In genomic region chr9:50698418-50699409, GRCm38 (mm10) we compare ENCODE assay signal across 8 mouse cellular contexts. TPM values are rescaled to one million over a fixed set of nuclear protein-coding genes. Genes with fewer than 3 reads are reported as not detected.
DNase-seq lines count a peak whose midpoint lies in the region; ATAC-seq and TF ChIP-seq lines count a peak whose summit lies in the region.

No protein-coding gene starts in this region.

- no peaks in the 10 kb centered on the region for H3K79me2 ChIP-seq in CH12.LX (replicated peaks; ENCODE audit: control insufficient read depth, extremely low read depth, insufficient read depth, poor library complexity, severe bottlenecking)

- no peaks in the 10 kb centered on the region for H3K36me3 ChIP-seq in CH12.LX (replicated peaks in 1 of 2; ENCODE audit: control insufficient read depth in 1 of 2, insufficient read depth in 1 of 2, low read length in 1 of 2)
- H3K36me3 ChIP-seq in forebrain, embryonic 12.5 days (replicated peaks) = peaks cover 9% of the 10 kb centered on the region; the same call in 1 of the 2 replicates
- H3K36me3 ChIP-seq in hindbrain, embryonic 10.5 days = peaks cover 28% of the 10 kb centered on the region
- no peaks in the 10 kb centered on the region for H3K36me3 ChIP-seq in lung, postnatal 0 days (ENCODE audit: insufficient read depth, low read length)

- ATAC-seq in forebrain, embryonic 12.5 days (ENCODE audit: low FRiP score) = peak; percentile 52
- peak; percentile 5; the same call in 1 of the 2 replicates for ATAC-seq in lung, postnatal 0 days

- dilution Hi-C loops in CH12.LX (cut with MboI; ENCODE audit: extremely low pct_ligation_motif_present, extremely low pct_unique_long_range_greater_than_20kb, low sequenced_read_pairs) = no loop called here

- H3K27ac ChIP-seq in CH12.LX (ENCODE audit: insufficient read depth, low read depth) = no peak overlapping the region
- H3K27ac ChIP-seq in forebrain, embryonic 12.5 days = no peak overlapping the region
- H3K27ac ChIP-seq in hindbrain, embryonic 10.5 days = peak overlapping the region; percentile 78
- no peak overlapping the region for H3K27ac ChIP-seq in lung, postnatal 0 days (ENCODE audit: low read length)

- TF ChIP-seq RAD21 in CH12.LX (IDR thresholded peaks at IDR 0.05; ENCODE audit: low read depth, low read length) = no peak

- no peak for DNase-seq in CH12.LX (ENCODE audit: extremely low read depth)
- DNase-seq in brain, adult 2 months (ENCODE audit: low read depth, low spot score) = peak; percentile 82
- DNase-seq in hindbrain, embryonic 10.5 days (ENCODE audit: low spot score) = peak; percentile 58
- peak; percentile 49 to 67 for DNase-seq in layer of hippocampus, postnatal 25 days (ENCODE audit: extremely low spot score in 1 of 2, low spot score in 1 of 2)
- DNase-seq in lung, postnatal 0 days (ENCODE audit: low spot score) = peak; percentile 34
- DNase-seq in retina, adult 2 months (ENCODE audit: low read depth, low spot score) = peak; percentile 37
- no peak for DNase-seq in spleen, postnatal 4 days (ENCODE audit: low spot score in 2 of 2)

- no peak overlapping the region for H3K9ac ChIP-seq in CH12.LX (ENCODE audit: insufficient read depth, low read depth)
- H3K9ac ChIP-seq in forebrain, embryonic 12.5 days = peak overlapping the region; percentile 75
- H3K9ac ChIP-seq in lung, postnatal 0 days (replicated peaks; ENCODE audit: low read depth) = peak overlapping the region; percentile 48

- in situ Hi-C loops in CH12.LX (cut with MboI; ENCODE audit: low pct_ligation_motif_present, low pct_unique_long_range_greater_than_20kb, low sequenced_read_pairs) = no loop called here

- WGBS in forebrain, embryonic 12.5 days = under 1% methylated on average over 70 of the region's 70 CpGs
- under 1% methylated on average over 70 of the region's 70 CpGs for WGBS in hindbrain, embryonic 10.5 days
- under 1% methylated on average over 50 of the region's 70 CpGs for WGBS in lung, postnatal 0 days

- H3K4me1 ChIP-seq in CH12.LX (ENCODE audit: control insufficient read depth in 1 of 2, insufficient read depth in 2 of 2) = peaks cover 2 to 5% of the 10 kb centered on the region in 2 experiments; a peak in 3 of 4 replicates
- H3K4me1 ChIP-seq in forebrain, embryonic 12.5 days = peaks cover 35% of the 10 kb centered on the region
- peaks cover 43% of the 10 kb centered on the region for H3K4me1 ChIP-seq in hindbrain, embryonic 10.5 days (replicated peaks)
- peaks cover 10% of the 10 kb centered on the region; the same call in 1 of the 2 replicates for H3K4me1 ChIP-seq in lung, postnatal 0 days (ENCODE audit: insufficient read depth, low read depth, low read length)

- H3K27me3 ChIP-seq in CH12.LX (replicated peaks) = peaks cover 47% of the 10 kb centered on the region
- peaks cover 32% of the 10 kb centered on the region for H3K27me3 ChIP-seq in forebrain, embryonic 12.5 days
- H3K27me3 ChIP-seq in hindbrain, embryonic 10.5 days (ENCODE audit: insufficient read depth, poor library complexity, severe bottlenecking) = peaks cover 39% of the 10 kb centered on the region
- H3K27me3 ChIP-seq in lung, postnatal 0 days (replicated peaks; ENCODE audit: insufficient read depth, low read length) = no peaks in the 10 kb centered on the region; the same call in 1 of the 2 replicates

- peak overlapping the region; percentile 48 for H3K4me2 ChIP-seq in CH12.LX (ENCODE audit: insufficient read depth, low read depth, poor library complexity, severe bottlenecking)
- peak overlapping the region; percentile 100 for H3K4me2 ChIP-seq in forebrain, embryonic 12.5 days
- peak overlapping the region; percentile 95 for H3K4me2 ChIP-seq in lung, postnatal 0 days (replicated peaks; ENCODE audit: low read depth, low read length)

- no peak for TF ChIP-seq POLR2A in CH12.LX (IDR thresholded peaks at IDR 0.05; ENCODE audit: low read depth, low read length)

- TF ChIP-seq CTCF in CH12.LX (conservative IDR thresholded peaks at IDR 0.05 in 1 of 2, IDR thresholded peaks at IDR 0.05 in 1 of 2; ENCODE audit: low read depth in 2 of 2, low read length in 2 of 2) = no peak
- 0 out of 2 replicates have a peak, but pooled peaks have one; percentile 14 for TF ChIP-seq CTCF in lung, postnatal 0 days (IDR thresholded peaks at IDR 0.05)

- H3K9me3 ChIP-seq in CH12.LX (replicated peaks; ENCODE audit: low read length) = no peaks in the 10 kb centered on the region
- H3K9me3 ChIP-seq in forebrain, embryonic 12.5 days = no peaks in the 10 kb centered on the region
- H3K9me3 ChIP-seq in hindbrain, embryonic 10.5 days = no peaks in the 10 kb centered on the region
- no peaks in the 10 kb centered on the region for H3K9me3 ChIP-seq in lung, postnatal 0 days (ENCODE audit: low read length)

- H3K4me3 ChIP-seq in CH12.LX (replicated peaks in 1 of 3; ENCODE audit: low read depth in 2 of 3, low read length in 2 of 3, poor library complexity in 1 of 3) = peak overlapping the region in 2 of 3 experiments; percentile 17 to 29
- peak overlapping the region; percentile 60 for H3K4me3 ChIP-seq in forebrain, embryonic 12.5 days (replicated peaks)
- H3K4me3 ChIP-seq in hindbrain, embryonic 10.5 days = peak overlapping the region; percentile 68
- H3K4me3 ChIP-seq in lung, postnatal 0 days (ENCODE audit: low read depth, low read length) = peak overlapping the region; percentile 58

- TF ChIP-seq EP300 in CH12.LX (IDR thresholded peaks at IDR 0.05; ENCODE audit: low read length) = no peak
- TF ChIP-seq EP300 in lung, postnatal 0 days (IDR thresholded peaks at IDR 0.05) = no peak

TF ChIP-seq in CH12.LX, 34 proteins besides CTCF, POLR2A, EP300 and RAD21:
- TF ChIP-seq UBTF (IDR thresholded peaks at IDR 0.05; ENCODE audit: low read depth, low read length) = peak; percentile 66; the same call in 1 of the 2 replicates
- no peak for TF ChIP-seq NELFE (IDR thresholded peaks at IDR 0.05; ENCODE audit: low read depth, low read length)
TF ChIP-seq in CH12.LX: peak in this region for 1.

RNA-seq across cellular contexts. Expression of gene Dlat, which starts 39.1 kb away (rescaled TPM):
- total RNA-seq in CH12.LX (2012; rRNA removed) (45.2 and 49.6 TPM in 2 replicates), CH12.LX (2014; rRNA removed) (67.5 and 81.5 TPM in 2 replicates)
- polyA plus RNA-seq in CH12.LX (2012; ENCODE audit: insufficient read length, low read depth) = 53.4 and 55.7 TPM in 2 replicates
- polyA plus RNA-seq in forebrain, embryonic 12.5 days (2016; fragmentation: Nextera tagmentation; extraction: Ambion mirVana) = 43.4 and 48.3 TPM in 2 replicates
- polyA plus RNA-seq in hindbrain, embryonic 10.5 days (2016; fragmentation: Nextera tagmentation; extraction: Ambion mirVana) = 43.9 and 53.9 TPM in 2 replicates
- total RNA-seq in layer of hippocampus, postnatal 25 days (2021) = 100 to 1,000 TPM; 137 to 141 TPM
- polyA plus RNA-seq in lung, postnatal 0 days (2015; fragmentation: Nextera tagmentation; extraction: Ambion mirVana) = 27.2 and 30.0 TPM in 2 replicates

RNA-seq across cellular contexts. Expression of gene Dixdc1, which starts 40.6 kb away (rescaled TPM):
- total RNA-seq in CH12.LX (2012; rRNA removed) (0.04 and 0.13 TPM in 2 replicates), CH12.LX (2014; rRNA removed) (0.15 and 0.23 TPM in 2 replicates)
- 0.19 and 0.21 TPM in 2 replicates for polyA plus RNA-seq in CH12.LX (2012; ENCODE audit: insufficient read length, low read depth)
- polyA plus RNA-seq in forebrain, embryonic 12.5 days (2016; fragmentation: Nextera tagmentation; extraction: Ambion mirVana) = 18.2 and 18.6 TPM in 2 replicates
- 21.4 and 21.8 TPM in 2 replicates for polyA plus RNA-seq in hindbrain, embryonic 10.5 days (2016; fragmentation: Nextera tagmentation; extraction: Ambion mirVana)
- total RNA-seq in layer of hippocampus, postnatal 25 days (2021) = 10 to 100 TPM; 83.7 to 91.2 TPM
- polyA plus RNA-seq in lung, postnatal 0 days (2015; fragmentation: Nextera tagmentation; extraction: Ambion mirVana) = 5.4 and 7.5 TPM in 2 replicates

RNA-seq across cellular contexts. Expression of gene 2310030G06Rik, which starts 47.6 kb away (rescaled TPM):
- total RNA-seq in CH12.LX (2012; rRNA removed) (not detected in 2 replicates), CH12.LX (2014; rRNA removed) (not detected in 2 replicates)
- not detected in 2 replicates for polyA plus RNA-seq in CH12.LX (2012; ENCODE audit: insufficient read length, low read depth)
- 0.88 and 1.6 TPM in 2 replicates for polyA plus RNA-seq in forebrain, embryonic 12.5 days (2016; fragmentation: Nextera tagmentation; extraction: Ambion mirVana)
- polyA plus RNA-seq in hindbrain, embryonic 10.5 days (2016; fragmentation: Nextera tagmentation; extraction: Ambion mirVana) = 1.5 and 2.5 TPM in 2 replicates
- 1 to 10 TPM; 1.7 to 1.9 TPM for total RNA-seq in layer of hippocampus, postnatal 25 days (2021)
- 28.5 and 29.8 TPM in 2 replicates for polyA plus RNA-seq in lung, postnatal 0 days (2015; fragmentation: Nextera tagmentation; extraction: Ambion mirVana)

RNA-seq across cellular contexts. Expression of gene Cryab, which starts 52.4 kb away (rescaled TPM):
- total RNA-seq in CH12.LX (2012; rRNA removed) (not detected in 2 replicates), CH12.LX (2014; rRNA removed) (not detected in 2 replicates)
- not detected in 2 replicates for polyA plus RNA-seq in CH12.LX (2012; ENCODE audit: insufficient read length, low read depth)
- 3.9 and 6.5 TPM in 2 replicates for polyA plus RNA-seq in forebrain, embryonic 12.5 days (2016; fragmentation: Nextera tagmentation; extraction: Ambion mirVana)
- polyA plus RNA-seq in hindbrain, embryonic 10.5 days (2016; fragmentation: Nextera tagmentation; extraction: Ambion mirVana) = 6.6 and 7.5 TPM in 2 replicates
- total RNA-seq in layer of hippocampus, postnatal 25 days (2021) = 100 to 1,000 TPM; 125 to 157 TPM
- 442 and 571 TPM in 2 replicates for polyA plus RNA-seq in lung, postnatal 0 days (2015; fragmentation: Nextera tagmentation; extraction: Ambion mirVana)

RNA-seq across cellular contexts. Expression of gene Hspb2, which starts 53.4 kb away (rescaled TPM):
- total RNA-seq in CH12.LX (2012; rRNA removed) = not detected in 2 replicates
- total RNA-seq in CH12.LX (2014; rRNA removed) = not detected in 2 replicates
- not detected in 2 replicates for polyA plus RNA-seq in CH12.LX (2012; ENCODE audit: insufficient read length, low read depth)
- polyA plus RNA-seq in forebrain, embryonic 12.5 days (2016; fragmentation: Nextera tagmentation; extraction: Ambion mirVana) = 0.54 TPM in 1 of 2 replicates, not detected in the other
- 0.65 and 0.71 TPM in 2 replicates for polyA plus RNA-seq in hindbrain, embryonic 10.5 days (2016; fragmentation: Nextera tagmentation; extraction: Ambion mirVana)
- total RNA-seq in layer of hippocampus, postnatal 25 days (2021) = 1 to 10 TPM in 1 of 2 experiments, under 1 TPM in 1; 0.96 to 1.7 TPM
- 30.8 and 32.4 TPM in 2 replicates for polyA plus RNA-seq in lung, postnatal 0 days (2015; fragmentation: Nextera tagmentation; extraction: Ambion mirVana)

Comparison
In these comparisons a context has a peak if more than half of its experiments do, and no peak if none do; other contexts are left out.
1. DNase-seq: peak in brain, adult 2 months (single experiment), hindbrain, embryonic 10.5 days (single experiment), layer of hippocampus, postnatal 25 days (2 of 2), lung, postnatal 0 days (single experiment) and retina, adult 2 months (single experiment); none in CH12.LX (single experiment) and spleen, postnatal 4 days (0 of 2).
2. H3K4me2 ChIP-seq: peak in every context shown above with its lines; median percentile 100 in forebrain, embryonic 12.5 days; 95 in lung, postnatal 0 days; 48 in CH12.LX.
3. Peak in every context shown above with its lines, with median percentiles within 50 percentile points of each other: H3K4me3 ChIP-seq.